Mouse (Mus musculus): ENCODE data around the gene Alox12.

- TF ChIP-seq CTCF (IDR thresholded peaks at IDR 0.05; ENCODE audit: control insufficient read depth, insufficient read depth, insufficient read length): no peak
- TF ChIP-seq FOSL1 (IDR thresholded peaks at IDR 0.05; ENCODE audit: insufficient read depth, low read length, poor library complexity, severe bottlenecking): no peak
- TF ChIP-seq MYOG (IDR thresholded peaks at IDR 0.05; ENCODE audit: control insufficient read depth, extremely low read depth, insufficient read length): no peak
- TF ChIP-seq MYOD1 (IDR thresholded peaks at IDR 0.05; ENCODE audit: control insufficient read depth, insufficient read length, low read depth): no peak
These were observed 40.3 kb downstream of the Alox12 start for GRCm38 (mm10) chr11:70214856-70215209.

Data from C2C12 (cell line).